Mouse (Mus musculus) embryonic fibroblast, embryonic 13.5 days (primary cell): ENCODE results near the gene Gm20721.

Source experiments
- CTCF ChIP-seq: IDR thresholded peaks from 2 replicates; pipeline ENCODE4 v1.5.1; 2011; ENCODE audit warnings: mild to moderate bottlenecking, control low read depth, low read length, moderate library complexity, borderline replicate concordance; ENCODE audit not compliant: insufficient read depth
- POLR2A ChIP-seq: IDR thresholded peaks from 2 replicates; pipeline ENCODE4 v1.6.1; 2011; ENCODE audit warnings: low read depth, mild to moderate bottlenecking, control low read depth, low read length, moderate library complexity

- TF ChIP-seq CTCF: no peak
- no peak for TF ChIP-seq POLR2A
Observed at GRCm38 (mm10) chr2:174358516-174358915, 12.0 kb upstream of the Gm20721 start.
